Comparison of ENCODE assay signal across 15 mouse cellular contexts in the genomic region with DNA sequence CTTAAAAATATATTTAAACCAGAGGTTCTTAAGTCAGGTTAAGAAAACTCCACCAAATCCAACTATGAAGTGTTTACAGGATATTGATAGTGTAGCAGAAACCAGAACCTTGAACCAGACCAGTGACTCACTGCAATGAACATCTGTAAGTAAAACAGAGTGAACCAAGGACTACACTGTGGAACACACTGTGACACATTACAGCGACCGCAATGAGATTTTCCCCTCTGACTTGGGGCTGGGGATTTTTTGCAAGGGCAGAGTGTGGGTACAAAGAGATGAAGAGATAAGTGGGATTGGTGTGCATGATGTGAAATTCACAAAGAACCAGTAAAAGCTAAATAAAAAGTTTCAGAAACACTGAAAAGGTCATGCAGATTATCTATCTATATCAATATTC.
A peak's percentile ranks its signal among the peaks of the same experiment; 100 is the strongest.
DNase-seq lines count a peak whose midpoint lies in the region; ATAC-seq lines count a peak whose summit lies in the region.
"Had no signal": no experiment of that assay in that cellular context is flagged by ENCODE, and none has a peak within 500 bp of the region (broad histone marks: within the 10 kb centered on the region; RNA-seq: fewer than 3 reads in every experiment).

No protein-coding gene starts in this region.

- DNase-seq in lung, postnatal 25 days (ENCODE audit: low spot score): peak; percentile 10
- no peak for DNase-seq in lung, postnatal 4 days
- DNase-seq in CD8-positive naive resting alpha-beta T cell, adult 2 months (ENCODE audit: low read depth in 2 of 2, low spot score in 2 of 2): peak; percentile 47 to 51
- peak; percentile 86 for DNase-seq in naive thymus-derived CD4-positive, alpha-beta T cell, adult 2 months (ENCODE audit: low read depth)
- peak; percentile 52 for DNase-seq in thymus, postnatal 25 days
- DNase-seq in urinary bladder, postnatal 25 days (ENCODE audit: low spot score): no peak
- DNase-seq in c-Kit-positive CD71-positive TER-119-positive erythroid progenitor cells, embryonic 14.5 days (ENCODE audit: low spot score): no peak
- DNase-seq: adrenal gland, postnatal 25 days; B cell, adult 2 months; cerebellum, adult 8-10 months; gastrocnemius, adult 2 months; midbrain, embryonic 14.5 days had no signal

- ATAC-seq in erythroid progenitor cell, adult 5-6 weeks (replicated peaks; ENCODE audit: low FRiP score, poor library complexity, severe bottlenecking): no peak
- ATAC-seq: intestine, embryonic 16.5 days; lung, postnatal 0 days had no signal

Comparison
In these comparisons a context has a peak if more than half of its experiments do, and no peak if none do; other contexts are left out.
1. DNase-seq: peak in lung, postnatal 25 days (single experiment), CD8-positive naive resting alpha-beta T cell, adult 2 months (2 of 2), naive thymus-derived CD4-positive, alpha-beta T cell, adult 2 months (single experiment) and thymus, postnatal 25 days (single experiment); none in lung, postnatal 4 days (0 of 2), urinary bladder, postnatal 25 days (single experiment) and c-Kit-positive CD71-positive TER-119-positive erythroid progenitor cells, embryonic 14.5 days (single experiment).